ENCODE assay signal across 29 mouse cellular contexts in the genomic region with DNA sequence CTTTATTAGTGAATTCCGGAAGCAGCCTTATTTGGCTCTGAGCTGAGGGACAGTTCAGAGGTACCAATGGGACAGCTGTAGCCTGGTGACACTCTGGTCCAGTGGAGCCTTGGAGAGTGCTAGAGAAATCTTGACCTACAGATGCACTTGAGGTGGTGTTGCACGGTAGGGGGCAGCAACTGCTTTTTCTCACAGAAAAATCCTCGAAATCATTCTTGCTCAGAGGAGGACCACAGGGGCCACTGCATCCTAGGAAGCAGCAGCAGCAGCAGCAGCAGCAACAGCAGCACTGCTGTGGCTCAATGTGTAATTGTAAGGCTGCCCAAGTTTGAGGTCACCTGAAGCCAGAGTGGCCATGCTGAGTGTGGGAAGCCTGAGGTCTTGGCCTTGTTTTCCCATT.
DNase-seq lines count a peak whose midpoint lies in the region; ATAC-seq and TF ChIP-seq lines count a peak whose summit lies in the region.
"Had no signal": no experiment of that assay in that cellular context is flagged by ENCODE, and none has a peak within 500 bp of the region (broad histone marks: within the 10 kb centered on the region; RNA-seq: fewer than 3 reads in every experiment).

No protein-coding gene starts in this region.

- DNase-seq in hindbrain, postnatal 0 days (ENCODE audit: low spot score) = no peak
- no peak for DNase-seq in lung, postnatal 0 days (ENCODE audit: low spot score)
- DNase-seq in lung, adult 18-20 months = no peak
- DNase-seq in Patski (ENCODE audit: low read depth, low spot score) = no peak
- DNase-seq in limb, embryonic 10.5 days (ENCODE audit: low spot score) = peak; percentile 32
- DNase-seq in adrenal gland, postnatal 25 days = no peak
- DNase-seq: adrenal gland, postnatal 10 days; B cell, adult 2 months; cerebellum, adult 8-10 months; cerebellum, postnatal 36 days; forebrain, postnatal 0 days; gastrocnemius, postnatal 14 days; heart, adult 11 months; layer of hippocampus, adult 9-11 months; left cerebral cortex, postnatal 4 days; midbrain, embryonic 14.5 days; right cerebral cortex, adult 18-20 months; right cerebral cortex, postnatal 4 days; thymus, adult 18-20 months; thymus, postnatal 4 days had no signal

- in situ Hi-C loops in Patski (cut with MboI; ENCODE audit: low pct_unique_long_range_greater_than_20kb) = no loop called here

- 62% methylated on average over 3 of the region's 3 CpGs for WGBS in hindbrain, postnatal 0 days
- WGBS in hindbrain, embryonic 13.5 days = 66% methylated on average over 3 of the region's 3 CpGs
- 39% methylated on average over 3 of the region's 3 CpGs for WGBS in lung, postnatal 0 days
- 56% methylated on average over 3 of the region's 3 CpGs for WGBS in limb, embryonic 10.5 days

- no peak overlapping the region for H3K4me2 ChIP-seq in hindbrain, postnatal 0 days (ENCODE audit: low read depth, low read length)
- H3K4me2 ChIP-seq in hindbrain, embryonic 13.5 days = no peak overlapping the region
- no peak overlapping the region for H3K4me2 ChIP-seq in lung, postnatal 0 days (replicated peaks; ENCODE audit: low read depth, low read length)
- H3K4me2 ChIP-seq: lung, embryonic 15.5 days; neural tube, embryonic 15.5 days; stomach, embryonic 15.5 days had no signal

- no peak for ATAC-seq in hindbrain, postnatal 0 days
- no peak for ATAC-seq in hindbrain, embryonic 13.5 days (ENCODE audit: low FRiP score)
- no peak for ATAC-seq in lung, postnatal 0 days
- no peak for ATAC-seq in Patski
- ATAC-seq: forebrain, postnatal 0 days; hindbrain, embryonic 16.5 days; intestine, embryonic 16.5 days had no signal

- H3K27me3 ChIP-seq in hindbrain, postnatal 0 days (ENCODE audit: insufficient read depth, low read length) = no peaks in the 10 kb centered on the region
- no peaks in the 10 kb centered on the region for H3K27me3 ChIP-seq in hindbrain, embryonic 13.5 days
- H3K27me3 ChIP-seq in lung, postnatal 0 days (replicated peaks; ENCODE audit: insufficient read depth, low read length) = no peaks in the 10 kb centered on the region
- no peaks in the 10 kb centered on the region for H3K27me3 ChIP-seq in Patski
- H3K27me3 ChIP-seq in limb, embryonic 10.5 days (ENCODE audit: low read depth, poor library complexity, severe bottlenecking) = peaks cover 13% of the 10 kb centered on the region
- H3K27me3 ChIP-seq: CH12.LX; lung, embryonic 15.5 days; megakaryocyte, embryonic 14.5 days; neural tube, embryonic 15.5 days; stomach, embryonic 15.5 days had no signal

- H3K36me3 ChIP-seq in hindbrain, postnatal 0 days (ENCODE audit: insufficient read depth, low read length) = no peaks in the 10 kb centered on the region
- no peaks in the 10 kb centered on the region for H3K36me3 ChIP-seq in hindbrain, embryonic 13.5 days
- no peaks in the 10 kb centered on the region for H3K36me3 ChIP-seq in lung, postnatal 0 days (ENCODE audit: insufficient read depth, low read length)
- no peaks in the 10 kb centered on the region for H3K36me3 ChIP-seq in limb, embryonic 10.5 days
- H3K36me3 ChIP-seq: embryonic facial prominence, embryonic 10.5 days; lung, embryonic 15.5 days; neural tube, embryonic 15.5 days; stomach, embryonic 15.5 days had no signal

- no peaks in the 10 kb centered on the region for H3K4me1 ChIP-seq in hindbrain, postnatal 0 days (ENCODE audit: insufficient read depth, low read length)
- H3K4me1 ChIP-seq in hindbrain, embryonic 13.5 days (replicated peaks) = 0 out of 2 replicates have a peak, but pooled peaks cover 3% of the 10 kb centered on the region
- H3K4me1 ChIP-seq in lung, postnatal 0 days (ENCODE audit: insufficient read depth, low read depth, low read length) = no peaks in the 10 kb centered on the region
- H3K4me1 ChIP-seq in limb, embryonic 10.5 days = peaks cover 12% of the 10 kb centered on the region
- H3K4me1 ChIP-seq: megakaryocyte, embryonic 14.5 days; stomach, embryonic 15.5 days had no signal

- POLR2A ChIA-PET in Patski (lab: Charles Lee) = no interaction called here

- peak; percentile 21; the same call in 1 of the 2 replicates for TF ChIP-seq CTCF in hindbrain, postnatal 0 days (IDR thresholded peaks at IDR 0.05; ENCODE audit: low read depth)
- peak; percentile 33 for TF ChIP-seq CTCF in lung, postnatal 0 days (IDR thresholded peaks at IDR 0.05)
- peak; percentile 28 for TF ChIP-seq CTCF in Patski (IDR thresholded peaks at IDR 0.05)

- CTCF ChIA-PET in Patski (lab: Charles Lee) = no interaction called here

- no peak for TF ChIP-seq EP300 in lung, postnatal 0 days (IDR thresholded peaks at IDR 0.05)

- no peaks in the 10 kb centered on the region for H3K9me3 ChIP-seq in hindbrain, postnatal 0 days (ENCODE audit: low read length)
- H3K9me3 ChIP-seq in hindbrain, embryonic 13.5 days = peaks cover 5% of the 10 kb centered on the region; the same call in 1 of the 2 replicates
- no peaks in the 10 kb centered on the region for H3K9me3 ChIP-seq in lung, postnatal 0 days (ENCODE audit: low read length)
- no peaks in the 10 kb centered on the region for H3K9me3 ChIP-seq in limb, embryonic 10.5 days (replicated peaks)
- H3K9me3 ChIP-seq: embryonic facial prominence, embryonic 10.5 days; lung, embryonic 15.5 days; neural tube, embryonic 15.5 days; stomach, embryonic 15.5 days had no signal

- no peak overlapping the region for H3K4me3 ChIP-seq in hindbrain, postnatal 0 days (ENCODE audit: low read length)
- H3K4me3 ChIP-seq in hindbrain, embryonic 13.5 days = no peak overlapping the region
- H3K4me3 ChIP-seq in lung, postnatal 0 days (ENCODE audit: low read depth, low read length) = no peak overlapping the region
- no peak overlapping the region for H3K4me3 ChIP-seq in limb, embryonic 10.5 days
- H3K4me3 ChIP-seq: embryonic facial prominence, embryonic 10.5 days; lung, embryonic 15.5 days; megakaryocyte, embryonic 14.5 days; neural tube, embryonic 15.5 days; stomach, embryonic 15.5 days had no signal

- H3K27ac ChIP-seq in hindbrain, postnatal 0 days = no peak overlapping the region
- no peak overlapping the region for H3K27ac ChIP-seq in hindbrain, embryonic 13.5 days
- H3K27ac ChIP-seq in lung, postnatal 0 days (ENCODE audit: low read length) = no peak overlapping the region
- H3K27ac ChIP-seq in limb, embryonic 10.5 days = no peak overlapping the region
- H3K27ac ChIP-seq: embryonic facial prominence, embryonic 10.5 days; lung, embryonic 15.5 days; neural tube, embryonic 15.5 days; stomach, embryonic 15.5 days had no signal

- H3K9ac ChIP-seq in hindbrain, postnatal 0 days (replicated peaks; ENCODE audit: low read length) = no peak overlapping the region
- no peak overlapping the region for H3K9ac ChIP-seq in hindbrain, embryonic 13.5 days
- no peak overlapping the region for H3K9ac ChIP-seq in lung, postnatal 0 days (replicated peaks; ENCODE audit: low read depth)
- H3K9ac ChIP-seq: forebrain, postnatal 0 days; lung, embryonic 15.5 days; neural tube, embryonic 15.5 days; stomach, embryonic 15.5 days had no signal
